Mouse (Mus musculus): ENCODE results near the gene Prl2c2.
"Not testable (repeated sequence)": the region's sequence is repeated elsewhere in the genome, so short reads cannot be mapped to it uniquely, and the experiment has no call there.

Gene Prl2c2

GRCm38 (mm10) chr13:13005283-13005682, at the start of gene Prl2c2:
Gene Prl2c2 (minus strand): TSS chr13:13005383.
- DNase-seq (ENCODE audit: low spot score in 2 of 2): not testable (repeated sequence)

- not testable (repeated sequence) for DNase-seq (ENCODE audit: low spot score in 2 of 2)
Observed at GRCm38 (mm10) chr13:13025872-13026271, 20.7 kb upstream of the Prl2c2 start.

- DNase-seq (ENCODE audit: low spot score in 2 of 2): not testable (repeated sequence)
Observed at GRCm38 (mm10) chr13:13013993-13014549, 8.9 kb upstream of the Prl2c2 start.
